Mouse (Mus musculus): ENCODE measurements around the gene Elfn1. TPM values are rescaled to one million over a fixed set of nuclear protein-coding genes. Genes with fewer than 3 reads are reported as not detected.

Gene Elfn1
- polyA plus RNA-seq, 1 experiment from 2014 or later: 0.52 TPM

DNA sequence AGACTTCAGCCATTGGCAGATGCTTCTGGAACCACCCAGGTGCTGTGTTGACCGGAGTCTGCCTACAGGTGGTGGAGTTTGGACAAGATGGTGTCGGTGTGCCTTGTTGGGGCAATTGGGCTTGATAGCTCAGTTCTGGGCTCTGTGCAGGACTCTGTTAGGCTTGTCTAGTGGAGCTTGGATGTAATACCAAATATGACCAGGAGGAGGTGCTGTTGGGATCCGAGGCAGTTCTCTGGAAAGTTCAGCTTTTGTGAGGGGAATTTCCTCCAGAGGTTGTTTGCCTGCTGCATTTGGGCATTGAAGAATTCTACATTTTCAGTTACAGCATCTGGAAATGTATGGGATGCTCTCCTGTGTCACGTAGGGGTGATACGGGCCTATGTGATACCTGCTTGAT is 39.7 kb downstream of the Elfn1 start:
- Histone ChIP-seq H3K36me3 (ENCODE audit: control insufficient read depth, insufficient read depth, low read length) (no peaks in the 10 kb centered on the region), H3K27me3 (ENCODE audit: control insufficient read depth, insufficient read depth, low read length) (no peaks in the 10 kb centered on the region), H3K9ac (ENCODE audit: low read length) (no peak overlapping the region), H3K27ac (ENCODE audit: low read depth, low read length) (no peak overlapping the region), H3K9me3 (ENCODE audit: control insufficient read depth, low read length) (no peaks in the 10 kb centered on the region), H3K4me1 (replicated peaks; ENCODE audit: control insufficient read depth, insufficient read depth, low read length) (peaks cover 4% of the 10 kb centered on the region; the same call in 1 of the 2 replicates), H3K4me2 (ENCODE audit: low read depth, low read length, severe bottlenecking) (no peak overlapping the region), H3K4me3 (ENCODE audit: low read depth, low read length) (no peak overlapping the region)
- peak; percentile 60 for DNase-seq (ENCODE audit: low spot score)
- no peak for ATAC-seq (replicated peaks; ENCODE audit: low FRiP score)
- WGBS: 92% methylated on average over 5 of the region's 5 CpGs

DNA sequence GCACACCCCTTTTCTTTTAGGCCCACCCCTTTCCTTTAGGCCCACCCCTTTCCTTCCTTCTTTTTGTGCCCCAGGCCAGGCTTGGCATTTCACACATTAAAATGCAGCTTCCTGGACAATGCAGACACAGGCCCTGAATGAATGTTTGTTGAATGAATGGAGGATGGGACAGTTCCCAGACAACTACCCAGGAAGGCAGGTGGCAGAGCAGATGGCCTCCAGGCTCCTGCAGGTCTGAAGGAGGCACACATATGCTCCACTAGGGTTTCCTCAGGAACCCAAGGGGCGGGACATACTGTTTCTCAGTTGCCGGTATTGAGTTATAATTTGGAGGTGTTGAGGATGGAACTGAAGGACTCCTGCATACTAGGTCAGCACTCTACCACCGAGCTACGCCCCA is 40.8 kb downstream of the Elfn1 start:
- DNase-seq (ENCODE audit: low spot score): no peak
- H3K4me2 ChIP-seq (ENCODE audit: low read depth, low read length, severe bottlenecking): no peak overlapping the region
- peaks cover 4% of the 10 kb centered on the region; the same call in 1 of the 2 replicates for H3K4me1 ChIP-seq (replicated peaks; ENCODE audit: control insufficient read depth, insufficient read depth, low read length)
- H3K9ac ChIP-seq (ENCODE audit: low read length): no peak overlapping the region
- no peaks in the 10 kb centered on the region for H3K9me3 ChIP-seq (ENCODE audit: control insufficient read depth, low read length)
- no peak overlapping the region for H3K27ac ChIP-seq (ENCODE audit: low read depth, low read length)
- H3K36me3 ChIP-seq (ENCODE audit: control insufficient read depth, insufficient read depth, low read length): no peaks in the 10 kb centered on the region
- WGBS: 95% methylated on average over 4 of the region's 4 CpGs
- H3K4me3 ChIP-seq (ENCODE audit: low read depth, low read length): no peak overlapping the region
- no peaks in the 10 kb centered on the region for H3K27me3 ChIP-seq (ENCODE audit: control insufficient read depth, insufficient read depth, low read length)
- ATAC-seq (replicated peaks; ENCODE audit: low FRiP score): no peak

DNA sequence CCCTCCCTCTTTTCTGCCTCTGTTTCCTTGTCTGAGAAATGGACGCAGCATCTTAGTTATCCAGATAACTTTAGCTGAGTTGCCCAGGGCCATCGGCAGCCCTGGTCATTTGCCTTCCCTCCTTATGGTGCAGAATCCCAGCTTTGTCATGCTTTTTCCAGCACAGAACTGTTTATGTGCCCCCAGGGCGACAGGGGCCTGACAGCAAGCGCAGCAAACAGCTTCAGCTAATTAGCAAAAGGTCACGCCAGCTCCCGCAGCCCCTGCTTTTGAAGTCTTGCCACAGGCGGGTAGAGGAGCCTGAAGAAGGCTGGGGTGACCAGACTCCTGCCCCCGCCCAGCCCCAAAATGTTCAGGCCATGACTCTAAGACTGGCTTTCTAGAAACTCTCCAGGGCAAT is 41.6 kb downstream of the Elfn1 start:
- no peaks in the 10 kb centered on the region for H3K9me3 ChIP-seq (ENCODE audit: control insufficient read depth, low read length)
- DNase-seq (ENCODE audit: low spot score) (peak; percentile 55), ATAC-seq (replicated peaks; ENCODE audit: low FRiP score) (no peak)
- H3K27me3 ChIP-seq (ENCODE audit: control insufficient read depth, insufficient read depth, low read length): no peaks in the 10 kb centered on the region
- WGBS: 36% methylated on average over 8 of the region's 8 CpGs
- H3K27ac ChIP-seq (ENCODE audit: low read depth, low read length): no peak overlapping the region
- H3K4me3 ChIP-seq (ENCODE audit: low read depth, low read length): no peak overlapping the region
- no peaks in the 10 kb centered on the region for H3K36me3 ChIP-seq (ENCODE audit: control insufficient read depth, insufficient read depth, low read length)
- no peak overlapping the region for H3K9ac ChIP-seq (ENCODE audit: low read length)
- H3K4me1 ChIP-seq (replicated peaks; ENCODE audit: control insufficient read depth, insufficient read depth, low read length): peaks cover 4% of the 10 kb centered on the region; the same call in 1 of the 2 replicates
- no peak overlapping the region for H3K4me2 ChIP-seq (ENCODE audit: low read depth, low read length, severe bottlenecking)

DNA sequence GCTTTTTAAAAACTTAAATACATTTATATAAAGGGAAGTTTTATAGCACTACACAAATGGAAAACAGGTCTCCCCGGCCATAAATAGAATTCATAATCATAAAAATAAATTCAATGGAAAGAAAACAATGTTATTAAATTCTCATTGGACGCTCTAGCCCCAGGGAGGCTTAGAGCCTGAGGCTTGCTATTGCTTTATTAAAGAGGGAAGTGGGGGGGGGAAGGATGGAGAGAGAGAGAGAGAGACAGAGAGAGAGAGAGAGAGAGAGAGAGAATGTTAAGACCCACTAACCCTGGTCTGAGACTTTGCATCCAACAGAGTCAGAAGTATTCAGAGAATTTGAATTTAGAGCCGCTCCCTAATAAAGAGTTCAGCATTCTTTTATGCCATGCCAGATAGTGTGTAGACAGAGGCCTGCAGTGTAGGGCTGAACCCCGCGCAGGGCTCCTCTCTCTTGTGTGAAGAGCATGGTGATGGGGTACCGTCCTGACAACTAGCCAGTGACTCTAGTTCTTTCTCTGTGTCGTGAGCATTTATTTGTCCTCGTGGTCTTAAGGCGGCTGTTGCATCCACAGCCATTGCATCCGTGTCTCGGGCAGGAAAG is 42.3 kb downstream of the Elfn1 start:
- Histone ChIP-seq H3K27me3 (ENCODE audit: control insufficient read depth, insufficient read depth, low read length) (no peaks in the 10 kb centered on the region), H3K9me3 (ENCODE audit: control insufficient read depth, low read length) (no peaks in the 10 kb centered on the region), H3K4me2 (ENCODE audit: low read depth, low read length, severe bottlenecking) (no peak overlapping the region), H3K4me1 (replicated peaks; ENCODE audit: control insufficient read depth, insufficient read depth, low read length) (peaks cover 4% of the 10 kb centered on the region; the same call in 1 of the 2 replicates), H3K4me3 (ENCODE audit: low read depth, low read length) (no peak overlapping the region), H3K27ac (ENCODE audit: low read depth, low read length) (no peak overlapping the region), H3K9ac (ENCODE audit: low read length) (no peak overlapping the region), H3K36me3 (ENCODE audit: control insufficient read depth, insufficient read depth, low read length) (no peaks in the 10 kb centered on the region)
- DNase-seq (ENCODE audit: low spot score) (no peak), ATAC-seq (replicated peaks; ENCODE audit: low FRiP score) (no peak)
- whole genome bisulfite sequencing: 75% methylated on average over 11 of the region's 11 CpGs

DNA sequence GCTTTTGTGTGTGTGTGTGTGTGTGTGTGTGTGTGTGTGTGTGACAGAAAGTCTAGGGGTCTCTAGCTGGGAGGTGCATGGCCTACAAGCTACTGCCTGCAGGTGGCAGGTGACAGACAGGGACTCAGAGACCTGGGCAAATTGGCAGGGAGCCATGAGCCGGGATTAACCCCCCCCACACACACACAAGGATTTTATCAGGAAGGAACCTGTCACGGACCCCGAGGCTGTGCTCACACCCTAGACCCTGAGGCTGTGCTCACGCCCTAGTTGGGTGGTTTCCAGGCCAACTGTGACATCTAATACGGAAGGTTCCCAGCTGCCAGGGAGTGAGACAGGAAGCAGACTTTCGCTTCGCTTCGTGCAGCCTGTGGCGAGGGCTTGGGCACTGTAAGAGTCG is 49.1 kb downstream of the Elfn1 start:
- Histone ChIP-seq H3K9me3 (ENCODE audit: control insufficient read depth, low read length) (no peaks in the 10 kb centered on the region), H3K4me2 (ENCODE audit: low read depth, low read length, severe bottlenecking) (no peak overlapping the region), H3K27me3 (ENCODE audit: control insufficient read depth, insufficient read depth, low read length) (no peaks in the 10 kb centered on the region), H3K27ac (ENCODE audit: low read depth, low read length) (no peak overlapping the region), H3K36me3 (ENCODE audit: control insufficient read depth, insufficient read depth, low read length) (no peaks in the 10 kb centered on the region), H3K4me3 (ENCODE audit: low read depth, low read length) (no peak overlapping the region), H3K9ac (ENCODE audit: low read length) (no peak overlapping the region), H3K4me1 (replicated peaks; ENCODE audit: control insufficient read depth, insufficient read depth, low read length) (no peaks in the 10 kb centered on the region)
- 68% methylated on average over 10 of the region's 10 CpGs for WGBS
- ATAC-seq (replicated peaks; ENCODE audit: low FRiP score): no peak
- DNase-seq (ENCODE audit: low spot score): peak; percentile 62

DNA sequence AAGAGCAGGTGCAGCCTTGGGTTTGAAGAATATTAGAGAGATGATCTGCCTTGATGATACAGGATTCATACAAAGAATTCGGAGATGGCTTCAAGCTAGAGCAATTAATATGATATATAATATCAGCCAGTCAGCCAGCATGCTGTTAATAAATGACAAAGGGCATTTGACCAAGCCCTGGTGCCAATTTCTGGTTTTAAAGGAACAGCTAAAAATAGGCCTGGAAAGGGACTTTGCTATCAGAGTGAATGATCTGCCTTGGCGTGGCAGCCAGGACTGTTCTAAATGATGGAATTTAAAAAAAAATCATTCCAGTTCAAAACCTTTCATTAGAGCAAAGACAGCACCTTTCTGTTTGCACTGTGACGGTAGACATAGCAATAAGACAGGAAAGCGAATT is 52.0 kb downstream of the Elfn1 start:
- Histone ChIP-seq H3K27me3 (ENCODE audit: control insufficient read depth, insufficient read depth, low read length) (no peaks in the 10 kb centered on the region), H3K9me3 (ENCODE audit: control insufficient read depth, low read length) (no peaks in the 10 kb centered on the region), H3K4me3 (ENCODE audit: low read depth, low read length) (no peak overlapping the region), H3K27ac (ENCODE audit: low read depth, low read length) (no peak overlapping the region), H3K36me3 (ENCODE audit: control insufficient read depth, insufficient read depth, low read length) (no peaks in the 10 kb centered on the region), H3K4me1 (replicated peaks; ENCODE audit: control insufficient read depth, insufficient read depth, low read length) (no peaks in the 10 kb centered on the region), H3K9ac (ENCODE audit: low read length) (no peak overlapping the region), H3K4me2 (ENCODE audit: low read depth, low read length, severe bottlenecking) (no peak overlapping the region)
- WGBS: 91% methylated on average over 4 of the region's 4 CpGs
- DNase-seq (ENCODE audit: low spot score) (no peak), ATAC-seq (replicated peaks; ENCODE audit: low FRiP score) (no peak)

DNA sequence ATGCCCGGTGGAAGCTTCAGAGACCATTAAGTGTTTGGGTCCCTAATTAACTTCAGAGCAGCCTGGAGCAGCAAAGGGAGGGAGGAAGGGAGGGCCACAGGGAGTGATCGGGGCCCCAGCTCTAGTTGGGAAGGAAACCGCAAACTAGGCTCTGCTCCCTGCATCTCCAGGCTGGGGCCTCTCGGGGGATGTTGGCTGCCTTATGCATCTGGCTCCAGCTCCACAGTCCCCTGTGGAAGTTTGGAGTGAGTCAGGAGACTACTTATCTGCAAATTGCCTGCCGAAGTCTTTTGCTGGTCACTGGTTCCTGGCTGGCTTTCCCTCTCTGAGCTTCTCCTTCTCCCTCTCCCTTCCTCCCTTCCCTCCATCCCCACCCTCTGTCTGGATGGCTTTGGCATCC is 56.6 kb downstream of the Elfn1 start:
- Histone ChIP-seq H3K9ac (ENCODE audit: low read length) (no peak overlapping the region), H3K4me2 (ENCODE audit: low read depth, low read length, severe bottlenecking) (no peak overlapping the region), H3K27me3 (ENCODE audit: control insufficient read depth, insufficient read depth, low read length) (no peaks in the 10 kb centered on the region), H3K27ac (ENCODE audit: low read depth, low read length) (no peak overlapping the region), H3K36me3 (ENCODE audit: control insufficient read depth, insufficient read depth, low read length) (no peaks in the 10 kb centered on the region), H3K9me3 (ENCODE audit: control insufficient read depth, low read length) (no peaks in the 10 kb centered on the region), H3K4me1 (replicated peaks; ENCODE audit: control insufficient read depth, insufficient read depth, low read length) (no peaks in the 10 kb centered on the region), H3K4me3 (ENCODE audit: low read depth, low read length) (no peak overlapping the region)
- DNase-seq (ENCODE audit: low spot score) (no peak), ATAC-seq (replicated peaks; ENCODE audit: low FRiP score) (no peak)
- 67% methylated on average over 5 of the region's 5 CpGs for WGBS

DNA sequence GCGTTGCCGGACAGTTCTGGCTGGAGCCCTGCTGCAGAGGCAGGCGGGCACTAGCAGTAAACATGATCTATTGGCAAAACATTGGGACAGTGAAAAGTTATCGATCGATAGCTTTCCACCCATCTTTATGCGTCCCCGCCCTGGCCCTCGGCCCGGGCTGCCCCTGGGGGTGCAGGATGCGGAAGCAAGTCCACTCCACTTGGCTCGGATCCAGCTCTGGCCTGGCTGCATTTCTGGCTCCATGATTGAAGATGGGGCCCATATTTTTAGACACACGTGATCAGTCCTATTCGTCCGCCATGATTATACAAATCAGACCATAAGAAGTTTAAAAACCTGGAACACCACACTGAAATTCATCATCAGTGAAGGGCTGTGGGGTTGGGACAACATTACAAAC is 57.9 kb downstream of the Elfn1 start:
- WGBS: 91% methylated on average over 14 of the region's 14 CpGs
- no peak overlapping the region for H3K4me3 ChIP-seq (ENCODE audit: low read depth, low read length)
- ATAC-seq (replicated peaks; ENCODE audit: low FRiP score) (no peak), DNase-seq (ENCODE audit: low spot score) (no peak)
- no peak overlapping the region for H3K4me2 ChIP-seq (ENCODE audit: low read depth, low read length, severe bottlenecking)
- no peaks in the 10 kb centered on the region for H3K9me3 ChIP-seq (ENCODE audit: control insufficient read depth, low read length)
- H3K36me3 ChIP-seq (ENCODE audit: control insufficient read depth, insufficient read depth, low read length): no peaks in the 10 kb centered on the region
- no peak overlapping the region for H3K9ac ChIP-seq (ENCODE audit: low read length)
- H3K27me3 ChIP-seq (ENCODE audit: control insufficient read depth, insufficient read depth, low read length): no peaks in the 10 kb centered on the region
- no peaks in the 10 kb centered on the region for H3K4me1 ChIP-seq (replicated peaks; ENCODE audit: control insufficient read depth, insufficient read depth, low read length)
- no peak overlapping the region for H3K27ac ChIP-seq (ENCODE audit: low read depth, low read length)

DNA sequence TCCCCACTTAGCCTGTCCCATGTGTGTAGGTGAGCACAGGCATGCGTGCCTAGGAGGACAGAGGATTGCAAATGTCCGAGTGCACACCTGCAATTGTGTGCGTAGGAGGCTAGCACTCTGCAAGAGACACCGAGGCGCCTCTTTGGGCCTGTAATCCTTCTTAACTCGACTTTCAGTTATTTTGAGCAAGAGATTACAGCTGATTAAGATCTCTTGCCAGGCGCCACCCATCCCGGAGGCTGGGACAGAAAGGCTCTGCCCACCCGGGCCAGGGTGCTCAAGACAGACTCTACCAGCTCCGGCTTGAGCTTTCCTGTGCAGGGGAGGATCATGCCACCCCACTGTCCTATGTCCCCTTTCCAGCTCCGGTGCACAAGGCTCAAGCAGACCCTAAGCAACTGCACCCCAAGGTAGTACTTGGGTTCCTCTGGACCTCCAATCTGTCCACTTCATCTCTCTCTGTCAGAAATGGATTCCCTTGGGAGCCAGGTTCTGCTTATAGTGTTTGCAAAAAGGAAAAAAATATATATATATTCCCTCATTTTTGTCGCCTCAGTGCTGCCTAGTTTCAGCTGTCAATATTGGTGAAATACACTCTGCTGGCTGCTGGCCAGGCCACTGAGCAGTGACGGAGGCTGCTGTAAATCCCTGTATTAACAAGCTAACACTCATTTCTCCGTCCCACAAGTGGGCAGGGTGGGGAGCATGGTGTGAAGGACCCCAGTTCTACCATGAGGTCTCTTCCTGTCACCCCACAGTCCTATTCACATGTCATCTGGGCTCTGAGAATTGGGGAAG is 61.6 kb downstream of the Elfn1 start:
- Histone ChIP-seq H3K4me2 (ENCODE audit: low read depth, low read length, severe bottlenecking) (no peak overlapping the region), H3K9me3 (ENCODE audit: control insufficient read depth, low read length) (no peaks in the 10 kb centered on the region), H3K27me3 (ENCODE audit: control insufficient read depth, insufficient read depth, low read length) (no peaks in the 10 kb centered on the region), H3K9ac (ENCODE audit: low read length) (no peak overlapping the region), H3K36me3 (ENCODE audit: control insufficient read depth, insufficient read depth, low read length) (no peaks in the 10 kb centered on the region), H3K4me1 (replicated peaks; ENCODE audit: control insufficient read depth, insufficient read depth, low read length) (no peaks in the 10 kb centered on the region), H3K27ac (ENCODE audit: low read depth, low read length) (no peak overlapping the region), H3K4me3 (ENCODE audit: low read depth, low read length) (no peak overlapping the region)
- ATAC-seq (replicated peaks; ENCODE audit: low FRiP score): no peak
- WGBS: 82% methylated on average over 14 of the region's 14 CpGs
- no peak for DNase-seq (ENCODE audit: low spot score)

Measured in forebrain, embryonic 11.5 days (tissue).